Mouse (Mus musculus) heart, embryonic 11.5 days (tissue): ENCODE data around the gene Sf3a1. TPM values are rescaled to one million over a fixed set of nuclear protein-coding genes. Genes with fewer than 3 reads are reported as not detected.

Experiments used
- ATAC-seq: fragments of 200-750 bp; cut with Nextera tagmentation; replicated peaks from 2 replicates; pipeline ENCODE4 v1.8.0; 2017; ENCODE audit warnings: moderate library complexity; ENCODE audit not compliant: insufficient number of reproducible peaks, low FRiP score, low TSS enrichment
- H3K27ac ChIP-seq: fragments of 300-500 bp; sonication (generic); 2 replicates; pipeline ENCODE4 v1.5.1; 2014; ENCODE audit warnings: mild to moderate bottlenecking, low read depth, low read length
- H3K27me3 ChIP-seq: fragments of 300-500 bp; sonication (generic); 2 replicates; pipeline ENCODE4 v1.6.1; 2014; ENCODE audit warnings: mild to moderate bottlenecking, low read length, mixed read lengths; ENCODE audit not compliant: control insufficient read depth, insufficient read depth
- H3K36me3 ChIP-seq: fragments of 300-500 bp; sonication (generic); 2 replicates; pipeline ENCODE4 v1.6.1; 2014; ENCODE audit warnings: mild to moderate bottlenecking, low read length, moderate library complexity, mixed read lengths; ENCODE audit not compliant: control insufficient read depth, insufficient read depth
- H3K4me1 ChIP-seq: fragments of 300-500 bp; sonication (generic); 2 replicates; pipeline ENCODE4 v1.6.1; 2014; ENCODE audit warnings: low read length; ENCODE audit not compliant: control insufficient read depth, insufficient read depth
- H3K4me2 ChIP-seq: fragments of 300-500 bp; sonication (generic); 2 replicates; pipeline ENCODE4 v1.6.1; 2014; ENCODE audit warnings: mild to moderate bottlenecking, moderate library complexity
- H3K4me3 ChIP-seq: fragments of 300-500 bp; sonication (generic); 2 replicates; pipeline ENCODE4 v1.5.1; 2014; ENCODE audit warnings: low read depth, low read length
- H3K9ac ChIP-seq: fragments of 300-500 bp; sonication (generic); 2 replicates; pipeline ENCODE4 v1.6.1; 2014; ENCODE audit warnings: mild to moderate bottlenecking, low read depth, low read length, moderate library complexity
- H3K9me3 ChIP-seq: fragments of 300-500 bp; sonication (generic); replicated peaks from 2 replicates; pipeline ENCODE4 v1.6.1; 2016; ENCODE audit warnings: low read length; ENCODE audit not compliant: control insufficient read depth
- WGBS: fragments of 180-500 bp; shearing (Covaris S2); extraction: QIAGEN DNeasy Blood & Tissue Kit; methylation state at CpG from one replicate; pipeline ENCODE4 v1.1.7; 2014; ENCODE audit not compliant: insufficient replicate concordance; 5-methylcytosine and 5-hydroxymethylcytosine counted together
- polyA plus RNA-seq: library from polyadenylated mRNA; unstranded; fragments of >200 nt; fragmentation: Nextera tagmentation; extraction: Ambion mirVana; gene quantifications from 2 replicates; pipeline ENCODE4 v1.2.1, GENCODE M21; 2014

Gene Sf3a1
- polyA plus RNA-seq, 1 experiment from 2014 or later, result 44.7 TPM

- H3K36me3 ChIP-seq, result 0 out of 2 replicates have a peak, but pooled peaks cover 6% of the 10 kb centered on the region
- no peak overlapping the region for H3K27ac ChIP-seq
- H3K4me3 ChIP-seq, result no peak overlapping the region
- no peak for ATAC-seq
- H3K27me3 ChIP-seq, result 0 out of 2 replicates have a peak, but pooled peaks cover 9% of the 10 kb centered on the region
- 0 out of 2 replicates have a peak, but pooled peaks cover 10% of the 10 kb centered on the region for H3K4me1 ChIP-seq
- H3K9ac ChIP-seq, result no peak overlapping the region
- no peak overlapping the region for H3K4me2 ChIP-seq
- WGBS, result 6% methylated on average over 2 of the region's 2 CpGs
- H3K9me3 ChIP-seq, result 0 out of 2 replicates have a peak, but pooled peaks cover 2% of the 10 kb centered on the region
These were observed 59.2 kb downstream of the Sf3a1 start for GRCm38 (mm10) chr11:4219317-4219751.

- H3K4me2 ChIP-seq, result no peak overlapping the region
- H3K9ac ChIP-seq, result no peak overlapping the region
- H3K27me3 ChIP-seq, result 0 out of 2 replicates have a peak, but pooled peaks cover 9% of the 10 kb centered on the region
- H3K4me3 ChIP-seq, result no peak overlapping the region
- WGBS, result 51% methylated on average over 9 of the region's 9 CpGs
- H3K4me1 ChIP-seq, result 0 out of 2 replicates have a peak, but pooled peaks cover 10% of the 10 kb centered on the region
- no peak overlapping the region for H3K27ac ChIP-seq
- no peak for ATAC-seq
- 0 out of 2 replicates have a peak, but pooled peaks cover 2% of the 10 kb centered on the region for H3K9me3 ChIP-seq
- H3K36me3 ChIP-seq, result 0 out of 2 replicates have a peak, but pooled peaks cover 3% of the 10 kb centered on the region
These were observed 59.8 kb downstream of the Sf3a1 start for GRCm38 (mm10) chr11:4219908-4220307.

- H3K27me3 ChIP-seq, result 0 out of 2 replicates have a peak, but pooled peaks cover 9% of the 10 kb centered on the region
- H3K9me3 ChIP-seq, result 0 out of 2 replicates have a peak, but pooled peaks cover 2% of the 10 kb centered on the region
- H3K27ac ChIP-seq, result no peak overlapping the region
- H3K36me3 ChIP-seq, result no peaks in the 10 kb centered on the region
- no peak for ATAC-seq
- no peak overlapping the region for H3K9ac ChIP-seq
- no peak overlapping the region for H3K4me3 ChIP-seq
- H3K4me2 ChIP-seq, result no peak overlapping the region
- 48% methylated on average over 28 of the region's 28 CpGs for WGBS
- H3K4me1 ChIP-seq, result 0 out of 2 replicates have a peak, but pooled peaks cover 10% of the 10 kb centered on the region
These were observed 60.6 kb downstream of the Sf3a1 start for GRCm38 (mm10) chr11:4220443-4221400.

GRCm38 (mm10) chr11:4222046-4222950 is 62.1 kb downstream of the Sf3a1 start:
- Histone ChIP-seq H3K36me3 (no peaks in the 10 kb centered on the region), H3K27ac (no peak overlapping the region), H3K9ac (no peak overlapping the region), H3K4me3 (no peak overlapping the region), H3K9me3 (0 out of 2 replicates have a peak, but pooled peaks cover 2% of the 10 kb centered on the region), H3K4me2 (no peak overlapping the region), H3K4me1 (0 out of 2 replicates have a peak, but pooled peaks cover 6% of the 10 kb centered on the region), H3K27me3 (0 out of 2 replicates have a peak, but pooled peaks cover 9% of the 10 kb centered on the region)
- 75% methylated on average over 17 of the region's 17 CpGs for WGBS
- ATAC-seq, result no peak

- Histone ChIP-seq H3K36me3 (no peaks in the 10 kb centered on the region), H3K9ac (peak overlapping the region; percentile 13; the same call in 1 of the 2 replicates), H3K27ac (peak overlapping the region; percentile 41; the same call in 1 of the 2 replicates), H3K4me3 (peak overlapping the region; percentile 16; the same call in 1 of the 2 replicates), H3K4me1 (0 out of 2 replicates have a peak, but pooled peaks cover 2% of the 10 kb centered on the region), H3K9me3 (no peaks in the 10 kb centered on the region), H3K27me3 (0 out of 2 replicates have a peak, but pooled peaks cover 3% of the 10 kb centered on the region), H3K4me2 (no peak overlapping the region)
- peak; percentile 84 for ATAC-seq
- WGBS, result 21% methylated on average over 7 of the region's 7 CpGs
These were observed 63.4 kb downstream of the Sf3a1 start for GRCm38 (mm10) chr11:4223393-4224188.

- no peak for ATAC-seq
- Histone ChIP-seq H3K27me3 (0 out of 2 replicates have a peak, but pooled peaks cover 2% of the 10 kb centered on the region), H3K4me2 (peak overlapping the region; percentile 47), H3K4me1 (0 out of 2 replicates have a peak, but pooled peaks cover 2% of the 10 kb centered on the region), H3K9me3 (no peaks in the 10 kb centered on the region), H3K4me3 (peak overlapping the region; percentile 16; the same call in 1 of the 2 replicates), H3K27ac (peak overlapping the region; percentile 41; the same call in 1 of the 2 replicates), H3K36me3 (no peaks in the 10 kb centered on the region), H3K9ac (peak overlapping the region; percentile 63)
- 28% methylated on average over 2 of the region's 2 CpGs for WGBS
These were observed 64.1 kb downstream of the Sf3a1 start for GRCm38 (mm10) chr11:4224223-4224622.

GRCm38 (mm10) chr11:4226569-4227325 is 66.6 kb downstream of the Sf3a1 start:
- 0 out of 2 replicates have a peak, but pooled peaks cover 2% of the 10 kb centered on the region for H3K4me1 ChIP-seq
- no peak overlapping the region for H3K9ac ChIP-seq
- H3K4me2 ChIP-seq, result peak overlapping the region; percentile 14; the same call in 1 of the 2 replicates
- no peak overlapping the region for H3K4me3 ChIP-seq
- H3K9me3 ChIP-seq, result no peaks in the 10 kb centered on the region
- H3K27ac ChIP-seq, result no peak overlapping the region
- WGBS, result 75% methylated on average over 5 of the region's 5 CpGs
- H3K36me3 ChIP-seq, result no peaks in the 10 kb centered on the region
- no peak for ATAC-seq
- H3K27me3 ChIP-seq, result 0 out of 2 replicates have a peak, but pooled peaks cover 2% of the 10 kb centered on the region
